Mouse (Mus musculus): ENCODE measurements around the gene Rftn2.

The Rftn2 gene

GRCm38 (mm10) chr1:55211081-55211480 is 15.5 kb downstream of the Rftn2 start:
- in situ Hi-C loops (cut with MboI, MseI): no loop called here

GRCm38 (mm10) chr1:55210202-55210965 is 16.2 kb downstream of the Rftn2 start:
- in situ Hi-C loops (cut with MboI, MseI): no loop called here

GRCm38 (mm10) chr1:55208500-55209140 is 18.0 kb downstream of the Rftn2 start:
- in situ Hi-C loops (cut with MboI, MseI): no loop called here

GRCm38 (mm10) chr1:55207561-55207960 is 19.0 kb downstream of the Rftn2 start:
- in situ Hi-C loops (cut with MboI, MseI): no loop called here

DNA sequence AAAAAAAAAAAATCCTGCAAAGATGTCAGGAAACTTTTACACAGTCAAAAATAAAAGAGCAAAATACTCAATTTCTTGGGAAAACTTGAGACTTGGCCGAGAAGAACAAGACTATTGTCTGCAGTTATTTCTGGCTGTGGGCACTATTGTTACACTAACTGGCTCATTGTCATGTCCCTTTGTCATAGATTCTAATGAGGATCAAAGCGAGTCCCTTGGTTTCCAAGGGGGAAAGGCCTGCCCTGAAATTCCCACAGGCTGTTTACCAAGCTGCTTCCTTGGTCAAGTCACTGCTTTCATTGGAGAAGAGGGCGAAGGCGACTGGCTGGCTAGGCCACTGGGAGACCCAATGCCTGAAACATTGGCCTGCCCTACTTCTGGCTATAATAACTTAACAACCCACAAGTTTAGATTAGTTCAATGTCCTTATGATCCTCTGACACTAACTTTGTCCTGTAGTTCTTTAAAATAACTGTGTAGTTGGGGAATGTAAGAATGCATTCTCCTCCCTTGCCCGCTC is 20.7 kb downstream of the Rftn2 start:
- in situ Hi-C loops (cut with MboI, MseI): no loop called here

DNA sequence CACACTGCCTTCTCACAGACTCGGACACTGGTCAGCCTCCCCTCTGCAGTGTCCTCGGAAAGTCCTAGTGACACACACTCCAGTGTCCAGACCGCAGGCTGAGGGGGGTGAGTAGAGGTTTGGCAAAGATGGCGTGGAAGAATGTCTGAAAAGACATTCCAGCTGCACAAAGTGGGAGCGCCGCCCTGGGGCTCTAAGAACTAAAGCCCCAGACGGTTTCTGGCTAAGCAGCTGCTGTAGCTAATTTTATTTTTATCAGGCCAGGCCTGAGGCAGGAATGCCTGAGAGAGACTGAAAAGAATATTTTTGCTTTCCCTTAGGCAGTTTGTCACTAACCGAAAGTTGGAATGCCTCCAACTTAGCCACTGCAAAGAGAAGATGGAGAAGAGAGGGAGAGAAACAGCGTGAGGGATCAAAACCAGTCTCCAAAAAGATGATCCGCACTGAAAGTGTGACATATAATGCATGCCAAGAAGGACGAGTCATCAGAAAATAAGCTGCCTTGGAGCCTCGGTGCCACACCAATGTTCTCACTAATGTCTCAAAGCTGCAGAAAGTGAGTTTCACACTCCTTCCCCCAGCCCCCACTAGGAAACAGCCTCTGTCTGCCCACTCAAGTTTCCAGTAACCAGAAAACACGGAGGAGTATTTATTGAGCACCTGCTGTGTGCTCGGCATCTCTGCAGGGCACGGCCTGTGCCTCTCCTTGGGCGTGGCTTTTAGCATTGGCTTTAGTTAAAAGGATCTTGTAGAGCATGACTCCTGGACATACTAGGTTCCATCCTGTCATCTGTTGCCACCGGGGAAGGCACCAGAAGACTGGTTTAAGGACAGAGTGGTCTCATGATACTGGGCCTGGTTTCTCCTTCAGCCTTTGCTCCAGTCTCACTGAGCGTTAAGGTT is 24.5 kb downstream of the Rftn2 start:
- in situ Hi-C loops (cut with MboI, MseI): no loop called here

- in situ Hi-C loops (cut with MboI, MseI): no loop called here
These were observed 27.9 kb downstream of the Rftn2 start for GRCm38 (mm10) chr1:55198719-55199118.

- in situ Hi-C loops (cut with MboI, MseI): no loop called here
These were observed 30.1 kb downstream of the Rftn2 start for GRCm38 (mm10) chr1:55196327-55197003.

- in situ Hi-C loops (cut with MboI, MseI): no loop called here
These were observed 31.6 kb downstream of the Rftn2 start for GRCm38 (mm10) chr1:55195021-55195420.

DNA sequence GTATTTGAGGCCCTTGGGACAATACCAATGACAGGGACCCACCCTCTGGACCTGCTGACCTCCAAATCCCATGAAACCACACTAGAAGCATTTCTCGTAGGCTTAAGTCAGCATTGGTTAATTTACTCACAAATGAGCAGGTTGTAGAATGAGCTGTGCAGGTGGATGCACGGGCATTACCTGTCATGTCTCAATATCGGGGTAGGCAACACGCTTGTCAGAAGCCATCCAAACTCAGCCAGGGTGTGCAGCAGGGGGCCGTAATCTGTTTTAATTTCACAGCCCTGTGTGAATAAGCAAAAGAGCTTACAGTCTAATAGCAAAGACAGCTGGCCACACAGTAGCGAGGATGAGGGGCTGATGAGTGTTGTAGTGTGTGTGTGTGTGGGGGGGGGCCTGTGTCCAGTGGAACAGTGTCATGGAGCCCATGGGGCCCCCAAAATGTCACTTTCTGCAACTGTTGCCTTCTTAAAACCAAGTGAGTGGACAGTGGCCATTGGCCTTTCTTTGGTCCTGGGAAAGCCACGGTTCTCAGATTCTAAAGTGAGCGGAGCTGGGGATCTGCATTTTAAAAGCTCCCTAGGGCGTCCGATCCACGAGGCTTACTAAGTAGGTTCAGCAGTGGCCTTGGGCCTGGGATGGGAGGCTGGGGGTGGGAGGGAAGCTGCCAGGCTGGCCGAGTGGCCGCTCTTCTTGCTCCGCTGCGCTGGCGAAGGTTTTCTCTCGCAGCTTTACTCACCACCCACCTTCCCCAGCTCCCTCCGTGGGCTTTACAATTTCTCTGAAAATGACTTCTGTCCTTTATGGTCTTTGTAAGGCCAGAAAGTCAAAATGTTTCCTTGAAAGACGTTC is 32.3 kb downstream of the Rftn2 start:
- in situ Hi-C loops (cut with MboI, MseI): no loop called here

- in situ Hi-C loops (cut with MboI, MseI): no loop called here
These were observed 33.3 kb downstream of the Rftn2 start for GRCm38 (mm10) chr1:55193316-55193715.

GRCm38 (mm10) chr1:55192824-55193223 is 33.8 kb downstream of the Rftn2 start:
- in situ Hi-C loops (cut with MboI, MseI): no loop called here

- in situ Hi-C loops (cut with MboI, MseI): no loop called here
These were observed 34.6 kb downstream of the Rftn2 start for GRCm38 (mm10) chr1:55192015-55192414.

DNA sequence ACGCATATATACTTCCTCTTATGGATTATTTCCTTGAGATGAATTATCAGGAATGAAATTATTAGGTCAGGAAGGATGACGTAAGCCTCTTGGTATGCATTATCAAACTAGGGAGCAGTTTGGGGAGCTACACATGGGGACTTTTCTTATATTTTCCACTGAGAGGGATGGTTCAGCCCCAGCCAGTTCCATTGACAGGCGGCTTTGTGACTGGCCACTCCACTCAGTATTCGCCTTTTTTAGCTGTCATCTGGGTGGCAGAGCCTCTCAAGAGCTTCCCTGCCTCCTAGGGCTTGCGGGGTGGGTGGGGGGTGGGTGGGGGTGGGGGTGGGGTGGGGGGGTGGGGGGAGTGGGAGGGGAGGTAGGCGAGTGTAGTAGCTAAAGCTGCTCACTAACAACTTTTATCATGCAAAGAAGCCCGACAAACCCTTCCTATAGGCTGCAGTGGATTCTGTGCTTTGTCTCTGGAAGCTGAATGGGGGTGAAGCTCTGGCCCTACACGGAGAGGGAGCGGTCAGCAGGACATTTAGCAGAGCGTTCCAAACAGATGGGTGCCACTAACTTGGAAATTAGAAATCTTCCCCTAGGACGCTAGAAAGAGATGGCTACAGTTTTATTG is 39.9 kb downstream of the Rftn2 start:
- in situ Hi-C loops (cut with MboI, MseI): no loop called here

- in situ Hi-C loops (cut with MboI, MseI): no loop called here
These were observed 40.9 kb downstream of the Rftn2 start for GRCm38 (mm10) chr1:55185718-55186117.

- in situ Hi-C loops (cut with MboI, MseI): no loop called here
These were observed 44.2 kb downstream of the Rftn2 start for GRCm38 (mm10) chr1:55182392-55182791.

- in situ Hi-C loops (cut with MboI, MseI): no loop called here
These were observed 46.5 kb downstream of the Rftn2 start for GRCm38 (mm10) chr1:55179917-55180566.

GRCm38 (mm10) chr1:55174558-55175034 is 52.0 kb downstream of the Rftn2 start:
- in situ Hi-C loops (cut with MboI, MseI): no loop called here

All from T-helper 1 cell (primary cell).